Comparison of ENCODE assay signal across 15 mouse cellular contexts in genomic region chr2:158141271-158141670, GRCm38 (mm10). TPM values are rescaled to one million over a fixed set of nuclear protein-coding genes. Genes with fewer than 3 reads are reported as not detected.
DNase-seq lines count a peak whose midpoint lies in the region; ATAC-seq and TF ChIP-seq lines count a peak whose summit lies in the region.
"Had no signal": no experiment of that assay in that cellular context is flagged by ENCODE, and none has a peak within 500 bp of the region (broad histone marks: within the 10 kb centered on the region; RNA-seq: fewer than 3 reads in every experiment).

No protein-coding gene starts in this region.

- intact Hi-C loops in gastrocnemius, adult 2 months (cut with DNase I) = loop anchor here (5.0 kb wide), 1 partner anchor 79 kb away; no protein-coding TSS in a partner anchor

- H3K9me3 ChIP-seq in megakaryocyte, embryonic 14.5 days = no peaks in the 10 kb centered on the region
- H3K9me3 ChIP-seq in intestine, embryonic 16.5 days (ENCODE audit: control insufficient read depth, low read length) = no peaks in the 10 kb centered on the region
- H3K9me3 ChIP-seq in stomach, embryonic 15.5 days = no peaks in the 10 kb centered on the region
- H3K9me3 ChIP-seq: embryonic facial prominence, embryonic 12.5 days; neural tube, embryonic 13.5 days had no signal

- peaks cover 80% of the 10 kb centered on the region for H3K4me1 ChIP-seq in megakaryocyte, embryonic 14.5 days
- peaks cover 47% of the 10 kb centered on the region for H3K4me1 ChIP-seq in intestine, embryonic 16.5 days (ENCODE audit: control insufficient read depth, insufficient read depth, low read length)
- peaks cover 54% of the 10 kb centered on the region for H3K4me1 ChIP-seq in stomach, embryonic 15.5 days

- H3K27ac ChIP-seq in gastrocnemius, adult 2 months = peak overlapping the region; percentile 91
- peak overlapping the region; percentile 17; the same call in 1 of the 2 replicates for H3K27ac ChIP-seq in intestine, embryonic 16.5 days (ENCODE audit: low read length)
- peak overlapping the region; percentile 72; the same call in 1 of the 2 replicates for H3K27ac ChIP-seq in stomach, embryonic 15.5 days
- H3K27ac ChIP-seq: embryonic facial prominence, embryonic 12.5 days; hindbrain, postnatal 0 days; neural tube, embryonic 13.5 days had no signal

- no peak overlapping the region for H3K4me2 ChIP-seq in intestine, embryonic 16.5 days (ENCODE audit: low read depth, low read length)
- no peak overlapping the region for H3K4me2 ChIP-seq in stomach, embryonic 15.5 days
- H3K4me2 ChIP-seq: embryonic facial prominence, embryonic 12.5 days; neural tube, embryonic 13.5 days had no signal

- 79% methylated on average over 7 of the region's 7 CpGs for WGBS in intestine, embryonic 16.5 days
- 75% methylated on average over 7 of the region's 7 CpGs for WGBS in stomach, embryonic 15.5 days

- TF ChIP-seq CTCF in gastrocnemius, adult 2 months (IDR thresholded peaks at IDR 0.05) = no peak

- ATAC-seq in megakaryocyte, adult 5-6 weeks (ENCODE audit: poor library complexity, severe bottlenecking) = no peak
- ATAC-seq in intestine, embryonic 16.5 days = no peak
- ATAC-seq in stomach, embryonic 15.5 days (ENCODE audit: insufficient read depth, low FRiP score, low read depth) = no peak
- ATAC-seq: forebrain, embryonic 16.5 days; hindbrain, postnatal 0 days had no signal

- peaks cover 4% of the 10 kb centered on the region for H3K36me3 ChIP-seq in megakaryocyte, embryonic 14.5 days (replicated peaks; ENCODE audit: low read length)
- no peaks in the 10 kb centered on the region for H3K36me3 ChIP-seq in intestine, embryonic 16.5 days (ENCODE audit: control insufficient read depth, insufficient read depth, low read length)
- H3K36me3 ChIP-seq in stomach, embryonic 15.5 days = no peaks in the 10 kb centered on the region
- H3K36me3 ChIP-seq: embryonic facial prominence, embryonic 12.5 days; neural tube, embryonic 13.5 days had no signal

- H3K9ac ChIP-seq in intestine, embryonic 16.5 days (ENCODE audit: low read depth, low read length) = no peak overlapping the region
- no peak overlapping the region for H3K9ac ChIP-seq in stomach, embryonic 15.5 days
- H3K9ac ChIP-seq: embryonic facial prominence, embryonic 12.5 days; neural tube, embryonic 13.5 days had no signal

- H3K4me3 ChIP-seq in gastrocnemius, adult 2 months = peak overlapping the region; percentile 53
- H3K4me3 ChIP-seq in megakaryocyte, embryonic 14.5 days (replicated peaks) = peak overlapping the region; percentile 85
- no peak overlapping the region for H3K4me3 ChIP-seq in intestine, embryonic 16.5 days (ENCODE audit: low read length)
- no peak overlapping the region for H3K4me3 ChIP-seq in stomach, embryonic 15.5 days (replicated peaks)
- H3K4me3 ChIP-seq: embryonic facial prominence, embryonic 12.5 days; neural tube, embryonic 13.5 days had no signal

- DNase-seq in gastrocnemius, adult 2 months = no peak
- no peak for DNase-seq in gastrocnemius, adult 8-10 months (ENCODE audit: low spot score in 2 of 2)
- no peak for DNase-seq in frontal cortex, postnatal 25 days (ENCODE audit: low spot score in 2 of 2)
- DNase-seq in layer of hippocampus, postnatal 14 days (ENCODE audit: low spot score in 2 of 2) = no peak
- DNase-seq: cerebellum, postnatal 10 days; kidney, postnatal 4 days; thymus, postnatal 36 days had no signal

- H3K27me3 ChIP-seq in megakaryocyte, embryonic 14.5 days (replicated peaks) = peaks cover 94% of the 10 kb centered on the region
- no peaks in the 10 kb centered on the region for H3K27me3 ChIP-seq in intestine, embryonic 16.5 days (replicated peaks; ENCODE audit: control insufficient read depth, insufficient read depth, low read length)
- no peaks in the 10 kb centered on the region for H3K27me3 ChIP-seq in stomach, embryonic 15.5 days (replicated peaks)

RNA-seq across cellular contexts. Expression of gene Tgm2, which starts 5.0 kb away (rescaled TPM):
- 10 to 100 TPM; 44.2 to 55.4 TPM for total RNA-seq in gastrocnemius, adult 2 months (2021)
- total RNA-seq in gastrocnemius, adult 8-10 months (2022) = 10 to 100 TPM; 27.0 to 55.7 (median 39.4) TPM
- polyA plus RNA-seq in megakaryocyte, embryonic 14.5 days (2012; ENCODE audit: insufficient read depth, low replicate concordance) = 5.6 TPM in 1 of 2 replicates, not detected in the other
- 0.71 and 1.0 TPM in 2 replicates for total RNA-seq in megakaryocyte, adult 5-6 weeks (2015)
- total RNA-seq in megakaryocyte, adult 5-6 weeks (2017) = 2.1 and 2.6 TPM in 2 replicates
- polyA plus RNA-seq in intestine, embryonic 16.5 days (2015; fragmentation: Nextera tagmentation; extraction: Ambion mirVana) = 94.9 and 96.5 TPM in 2 replicates
- polyA plus RNA-seq in stomach, embryonic 15.5 days (2015; fragmentation: Nextera tagmentation; extraction: Ambion mirVana) = 91.7 and 93.1 TPM in 2 replicates
- total RNA-seq in layer of hippocampus, postnatal 14 days (2021) = 1 to 10 TPM; 5.8 to 6.0 TPM

Comparison
In these comparisons a context has a peak if more than half of its experiments do, and no peak if none do; other contexts are left out.
1. H3K27ac ChIP-seq: peak in every context shown above with its lines; median percentile 91 in gastrocnemius, adult 2 months; 72 in stomach, embryonic 15.5 days; 17 in intestine, embryonic 16.5 days.
2. H3K4me3 ChIP-seq: peak in gastrocnemius, adult 2 months (single experiment) and megakaryocyte, embryonic 14.5 days (single experiment); none in intestine, embryonic 16.5 days (single experiment) and stomach, embryonic 15.5 days (single experiment).
3. RNA of gene Tgm2, which starts 5.0 kb away (total RNA-seq): 44.2 to 55.4 TPM in gastrocnemius, adult 2 months and 27.0 to 55.7 TPM in gastrocnemius, adult 8-10 months; 5.8 to 6.0 TPM in layer of hippocampus, postnatal 14 days and 0.71 to 2.6 TPM in megakaryocyte, adult 5-6 weeks; every median in the first group is over 4 times any median in the second.